Mouse (Mus musculus): ENCODE measurements around the gene Wdr24. TPM values are rescaled to one million over a fixed set of nuclear protein-coding genes. Genes with fewer than 3 reads are reported as not detected.
"Not testable (repeated sequence)": the region's sequence is repeated elsewhere in the genome, so short reads cannot be mapped to it uniquely, and the experiment has no call there.

The Wdr24 gene
- polyA plus RNA-seq, 1 experiment, result 30.4 TPM

GRCm38 (mm10) chr17:25802825-25803517, 20.5 kb upstream of the Wdr24 start:
- DNase-seq (ENCODE audit: low read depth, low spot score), result no peak
- WGBS, result 14% methylated on average over 10 of the region's 10 CpGs

GRCm38 (mm10) chr17:25806507-25806906, 16.9 kb upstream of the Wdr24 start:
- WGBS, result 46% methylated on average over 4 of the region's 4 CpGs

GRCm38 (mm10) chr17:25807452-25807851, 16.0 kb upstream of the Wdr24 start:
- WGBS, result 37% methylated on average over 2 of the region's 2 CpGs

More at GRCm38 (mm10) chr17:25806507-25806906, 16.9 kb upstream of the Wdr24 start:
- DNase-seq (ENCODE audit: low read depth, low spot score), result no peak

GRCm38 (mm10) chr17:25808028-25808427, 15.4 kb upstream of the Wdr24 start:
- 54% methylated on average over 5 of the region's 5 CpGs for WGBS
- no peak for DNase-seq (ENCODE audit: low read depth, low spot score)

More at GRCm38 (mm10) chr17:25807452-25807851, 16.0 kb upstream of the Wdr24 start:
- not testable (repeated sequence) for DNase-seq (ENCODE audit: low read depth, low spot score)

- 1% methylated on average over 87 of the region's 100 CpGs for WGBS
- no peak for DNase-seq (ENCODE audit: low read depth, low spot score)
These were observed 14.4 kb upstream of the Wdr24 start, which contains the start of gene Fbxl16 for GRCm38 (mm10) chr17:25808789-25809605. TSS of gene Fbxl16 (plus strand) at chr17:25809085.

GRCm38 (mm10) chr17:25809606-25810340, 13.7 kb upstream of the Wdr24 start:
- DNase-seq (ENCODE audit: low read depth, low spot score), result no peak
- 16% methylated on average over 25 of the region's 25 CpGs for WGBS

- WGBS, result 67% methylated on average over 4 of the region's 4 CpGs
- no peak for DNase-seq (ENCODE audit: low read depth, low spot score)
These were observed 12.5 kb upstream of the Wdr24 start for GRCm38 (mm10) chr17:25810890-25811289.

- WGBS, result 4% methylated on average over 20 of the region's 20 CpGs
These were observed 10.0 kb upstream of the Wdr24 start for GRCm38 (mm10) chr17:25813471-25813870.

GRCm38 (mm10) chr17:25817662-25818061, 5.8 kb upstream of the Wdr24 start:
- WGBS, result 76% methylated on average over 11 of the region's 11 CpGs
- no peak for DNase-seq (ENCODE audit: low read depth, low spot score)

More at GRCm38 (mm10) chr17:25813471-25813870, 10.0 kb upstream of the Wdr24 start:
- no peak for DNase-seq (ENCODE audit: low read depth, low spot score)

GRCm38 (mm10) chr17:25818851-25819780, 4.3 kb upstream of the Wdr24 start:
- DNase-seq (ENCODE audit: low read depth, low spot score), result no peak
- WGBS, result 8% methylated on average over 46 of the region's 46 CpGs

GRCm38 (mm10) chr17:25824362-25825142, 1.1 kb downstream of the Wdr24 start:
- WGBS, result 71% methylated on average over 17 of the region's 17 CpGs
- DNase-seq (ENCODE audit: low read depth, low spot score), result no peak

GRCm38 (mm10) chr17:25825311-25825710, 1.9 kb downstream of the Wdr24 start:
- DNase-seq (ENCODE audit: low read depth, low spot score), result no peak
- WGBS, result 92% methylated on average over 6 of the region's 6 CpGs

- WGBS, result 94% methylated on average over 27 of the region's 27 CpGs
- DNase-seq (ENCODE audit: low read depth, low spot score), result no peak
These were observed 2.6 kb downstream of the Wdr24 start for GRCm38 (mm10) chr17:25825984-25826570.

- WGBS, result 92% methylated on average over 13 of the region's 13 CpGs
These were observed 3.6 kb downstream of the Wdr24 start for GRCm38 (mm10) chr17:25827011-25827410.

GRCm38 (mm10) chr17:25827546-25828222, 4.3 kb downstream of the Wdr24 start:
- 92% methylated on average over 22 of the region's 22 CpGs for WGBS
- DNase-seq (ENCODE audit: low read depth, low spot score), result no peak

More at GRCm38 (mm10) chr17:25827011-25827410, 3.6 kb downstream of the Wdr24 start:
- no peak for DNase-seq (ENCODE audit: low read depth, low spot score)

- no peak for DNase-seq (ENCODE audit: low read depth, low spot score)
- 79% methylated on average over 8 of the region's 8 CpGs for WGBS
These were observed 4.8 kb downstream of the Wdr24 start for GRCm38 (mm10) chr17:25828223-25828594.
